Mouse (Mus musculus) heart, postnatal 0 days (tissue): ENCODE data around the gene Fkbp5.

Source experiments
- CTCF ChIP-seq: IDR thresholded peaks from 2 replicates; pipeline ENCODE4 v1.5.1; 2016; ENCODE audit warnings: antibody characterized with exemption, control low read depth, low read depth
- EP300 ChIP-seq: IDR thresholded peaks from 2 replicates; pipeline ENCODE4 v1.6.1; 2016; ENCODE audit warnings: antibody characterized with exemption, low read depth

DNA sequence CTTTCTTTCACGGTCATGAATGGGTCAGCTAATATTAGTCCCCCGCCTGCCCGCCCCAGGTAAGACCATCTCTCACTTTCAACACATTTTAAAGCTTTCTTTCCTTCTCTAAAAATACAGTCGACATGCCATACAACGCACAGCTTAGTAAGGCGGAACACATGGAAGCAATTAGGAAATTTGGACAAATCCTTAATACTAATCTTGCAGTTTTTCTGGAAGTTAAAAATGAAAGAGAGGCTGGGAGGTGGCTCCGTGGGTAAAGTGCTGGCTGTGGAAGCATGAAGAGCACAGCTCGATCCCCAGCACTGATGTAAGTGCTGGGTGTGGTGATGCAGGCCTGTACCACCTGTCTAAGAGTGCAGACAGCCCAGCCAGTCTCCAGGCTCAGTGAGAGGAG lies 39.9 kb downstream of the Fkbp5 start:
- no peak for TF ChIP-seq CTCF
- TF ChIP-seq EP300, result no peak
